Mouse (Mus musculus) spleen, adult 12 weeks (tissue): ENCODE measurements around the gene Sar1a.

Experiments
- DNase-seq: peaks from one replicate; pipeline ENCODE4 v3.0.0; 2022; ENCODE audit warnings: low spot score

Sar1a gene

GRCm38 (mm10) chr10:61730171-61730570 is 50.1 kb downstream of the Sar1a start:
- no peak for DNase-seq

- DNase-seq, result no peak
These were observed 54.3 kb downstream of the Sar1a start for GRCm38 (mm10) chr10:61734377-61734776.

- no peak for DNase-seq
These were observed 56.6 kb downstream of the Sar1a start for GRCm38 (mm10) chr10:61736671-61737078.

- no peak for DNase-seq
These were observed 57.4 kb downstream of the Sar1a start for GRCm38 (mm10) chr10:61737537-61737936.

GRCm38 (mm10) chr10:61738126-61738525 is 58.0 kb downstream of the Sar1a start:
- no peak for DNase-seq

- no peak for DNase-seq
These were observed 61.2 kb downstream of the Sar1a start for GRCm38 (mm10) chr10:61741306-61741705.

GRCm38 (mm10) chr10:61741873-61742272 is 61.8 kb downstream of the Sar1a start:
- no peak for DNase-seq

- DNase-seq, result no peak
These were observed 62.2 kb downstream of the Sar1a start for GRCm38 (mm10) chr10:61742336-61742735.
